Mouse (Mus musculus) inflammation-experienced regulatory T-cells, adult 16 weeks (primary cell): ENCODE measurements around the gene P2rx6. TPM values are rescaled to one million over a fixed set of nuclear protein-coding genes. Genes with fewer than 3 reads are reported as not detected.

Source experiments
- polyA plus RNA-seq: library from polyadenylated mRNA; unstranded; fragments of 100-300 nt; shearing (Covaris generic); gene quantifications from one replicate; pipeline ENCODE4 v1.2.1, GENCODE M21; 2017

P2rx6 gene
- polyA plus RNA-seq, result not detected

DNA sequence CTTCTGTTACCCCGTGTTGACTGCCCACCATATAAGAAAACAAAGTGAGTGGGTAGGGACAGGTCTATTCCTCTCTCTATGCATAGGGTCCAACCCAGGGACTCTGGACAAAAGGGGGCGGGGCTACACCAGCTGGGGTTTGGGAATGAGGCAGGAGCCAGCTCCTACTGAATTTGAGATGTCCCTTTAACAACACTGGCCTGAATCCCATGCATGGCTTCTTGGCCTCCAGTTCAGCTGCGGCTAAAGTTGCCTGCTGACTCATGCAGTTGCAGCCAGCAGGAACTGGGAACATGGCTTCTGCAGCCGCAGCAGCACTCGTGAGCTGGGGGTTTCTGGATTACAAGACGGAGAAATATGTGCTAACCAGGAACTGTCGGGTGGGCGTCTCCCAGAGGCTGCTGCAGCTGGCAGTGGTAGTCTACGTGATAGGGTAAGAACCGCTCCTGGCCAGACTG is at the start of gene P2rx6:
Gene P2rx6 (plus strand): TSS at position 135 of the 458 bp plus-strand sequence.

DNA sequence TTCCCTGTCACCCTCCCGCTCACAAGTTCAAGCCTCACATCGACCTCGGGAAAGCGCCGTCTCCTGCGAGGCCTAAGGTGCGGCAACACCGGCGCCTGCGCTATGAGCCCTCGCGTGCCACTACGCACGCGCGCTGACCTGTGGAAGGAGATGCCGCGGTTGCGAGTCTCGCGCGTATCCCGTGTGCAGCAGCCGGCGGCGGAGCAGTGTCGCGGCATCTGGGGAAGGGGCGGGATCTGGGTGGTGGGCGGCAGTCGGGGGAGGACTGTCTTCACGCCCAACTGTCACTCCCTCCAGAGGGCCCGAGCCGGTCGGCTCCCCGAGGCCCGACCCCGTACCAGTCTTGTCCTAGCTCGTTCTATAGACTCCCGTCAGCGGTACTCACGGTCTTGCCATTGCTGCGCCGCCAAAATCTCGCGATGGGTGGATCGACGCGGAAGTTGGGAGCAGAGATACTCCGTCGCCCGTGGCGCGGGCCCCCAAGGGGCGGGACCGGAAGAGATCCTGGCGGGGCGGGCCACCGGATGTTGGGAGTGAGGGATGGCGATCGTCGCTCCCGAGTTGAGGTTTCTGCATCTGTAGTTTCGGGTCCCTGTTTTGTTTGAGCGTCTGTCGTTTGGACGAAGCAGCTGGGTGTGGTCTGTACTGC is 30.9 kb upstream of the P2rx6 start, which contains the start of gene Thap7:
Gene Thap7 (minus strand): TSS at position 497 of the 649 bp plus-strand sequence.

DNA sequence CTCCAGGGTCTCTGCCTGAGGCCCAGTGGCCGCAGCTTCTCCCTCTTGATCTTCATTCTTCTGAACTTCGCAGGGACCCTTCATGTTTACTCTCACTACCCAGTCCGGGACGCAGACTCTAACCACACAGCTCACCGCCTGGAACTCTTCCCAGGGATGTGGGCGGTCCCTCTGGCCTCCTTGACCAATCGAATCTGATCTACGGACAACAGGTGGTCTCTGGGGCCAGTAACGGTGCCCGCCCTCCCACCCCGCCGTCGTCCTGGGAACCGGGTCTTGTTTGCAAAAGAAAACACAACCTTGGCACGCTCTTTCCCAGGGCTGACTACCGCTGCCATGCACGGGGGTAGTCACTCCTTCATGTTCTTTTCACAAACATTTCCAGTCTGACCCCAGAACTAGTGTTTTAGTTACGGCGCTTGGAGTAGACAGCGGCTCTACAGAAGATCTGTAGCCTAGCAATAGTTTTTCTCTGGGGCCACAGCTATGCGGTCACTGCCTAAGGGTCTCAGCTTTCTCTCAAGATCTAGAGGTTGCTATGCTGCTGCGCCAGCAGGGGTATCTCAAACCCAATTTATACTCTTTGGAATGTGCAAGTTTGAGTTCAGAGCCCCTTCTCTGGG is 446 bp upstream of the P2rx6 start, which contains the start of gene Lrrc74b:
Gene Lrrc74b (minus strand): TSS at position 120 of the 623 bp plus-strand sequence.

DNA sequence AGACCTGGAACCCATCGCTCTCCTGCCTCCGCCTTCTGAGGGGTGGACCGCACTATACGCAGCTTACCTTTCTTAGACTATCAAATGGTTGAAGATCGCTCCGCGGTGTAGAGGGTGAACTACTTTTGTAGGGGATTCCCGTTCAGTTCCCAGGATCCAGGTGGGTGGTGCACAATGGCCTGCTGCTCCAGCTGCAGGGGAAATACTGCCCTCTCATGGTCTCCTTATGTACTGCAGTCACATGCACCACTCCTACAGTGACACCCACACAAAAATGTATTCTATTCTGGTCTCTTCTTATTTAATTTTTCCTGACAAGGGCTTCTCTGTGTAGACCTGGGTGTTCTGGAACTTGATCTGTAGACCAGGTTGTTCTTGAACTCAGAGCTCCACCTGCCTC is 21.4 kb downstream of the P2rx6 start, which contains the start of gene Slc7a4:
Gene Slc7a4 (minus strand): TSS at position 151 of the 400 bp plus-strand sequence.

DNA sequence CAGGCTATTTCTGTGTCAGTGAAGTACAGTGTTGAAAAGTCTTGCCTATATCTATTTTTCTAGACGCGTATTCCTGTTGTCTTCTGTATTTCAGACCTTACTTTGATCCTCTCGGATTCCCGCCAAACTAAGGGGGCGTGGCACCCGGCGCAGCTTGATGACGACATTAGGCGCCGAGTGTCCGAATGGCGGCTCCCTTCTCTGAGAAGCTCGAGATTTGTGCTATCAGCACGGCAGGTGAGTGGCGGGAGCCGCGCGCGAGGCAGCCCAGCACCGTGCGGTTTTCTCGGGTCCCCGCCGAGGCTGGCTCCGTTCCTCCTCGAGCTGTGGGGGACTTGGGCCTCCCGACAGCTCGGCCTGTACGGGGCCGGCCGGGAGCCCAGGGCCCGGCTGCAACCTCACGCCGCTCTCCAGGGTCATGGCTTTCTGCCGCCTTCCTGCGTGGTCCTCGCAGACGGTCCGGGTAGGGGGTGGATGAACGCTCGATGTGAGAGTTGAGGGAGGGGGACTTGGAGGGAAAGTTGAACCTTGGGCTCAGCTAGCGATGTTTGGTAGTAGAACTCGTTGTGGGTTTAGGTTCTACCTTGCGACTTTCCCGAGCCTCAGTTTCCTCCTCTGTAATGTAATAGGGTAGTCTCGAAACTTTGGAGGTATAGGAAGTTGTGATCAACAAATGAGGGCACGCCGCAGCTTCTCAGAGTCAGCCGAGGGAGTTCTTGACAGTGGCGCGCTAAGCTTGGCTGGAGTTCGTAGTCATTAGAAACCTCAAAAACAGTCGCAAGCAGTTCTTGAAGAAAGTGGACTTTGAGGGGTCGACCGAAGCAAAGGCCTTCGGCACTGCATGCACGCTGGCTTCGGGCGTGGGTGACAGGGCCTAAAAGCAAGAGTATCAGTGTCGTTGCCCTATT is 57.8 kb downstream of the P2rx6 start, which contains the start of gene Smpd4:
Gene Smpd4 (plus strand): TSS at position 157 of the 908 bp plus-strand sequence.

Other genes starting within 250 kb of the P2rx6 start
- 0.43 TPM for gene Serpind1, start 230.5 kb upstream of the P2rx6 start, polyA plus RNA-seq
- gene Snap29, start 155.9 kb upstream of the P2rx6 start, polyA plus RNA-seq, result 21.0 TPM
- gene Pi4ka, start 155.6 kb upstream of the P2rx6 start, polyA plus RNA-seq, result 39.0 TPM
- 90.5 TPM for gene Crkl, start 109.9 kb upstream of the P2rx6 start, polyA plus RNA-seq
- gene Aifm3, start 72.3 kb upstream of the P2rx6 start, polyA plus RNA-seq, result not detected
- 80.6 TPM for gene Lztr1, start 53.2 kb upstream of the P2rx6 start, polyA plus RNA-seq
- 83.2 TPM for gene Thap7, start 30.7 kb upstream of the P2rx6 start, polyA plus RNA-seq
- gene Lrrc74b, start 638 bp upstream of the P2rx6 start, polyA plus RNA-seq, result not detected
- gene Slc7a4, start 21.3 kb downstream of the P2rx6 start, polyA plus RNA-seq, result 4.0 TPM
- gene Smpd4, start 57.5 kb downstream of the P2rx6 start, polyA plus RNA-seq, result 31.1 TPM
- gene Ccdc74a, start 84.6 kb downstream of the P2rx6 start, polyA plus RNA-seq, result 0.54 TPM
- 201 TPM for gene Med15, start 171.0 kb downstream of the P2rx6 start, polyA plus RNA-seq
- gene Klhl22, start 197.7 kb downstream of the P2rx6 start, polyA plus RNA-seq, result 18.3 TPM
- not detected for gene Scarf2, start 235.4 kb downstream of the P2rx6 start, polyA plus RNA-seq